Mouse (Mus musculus) natural killer cell, adult 2 months (primary cell): ENCODE measurements at regions not wholly inside any gene's neighbourhood (a gene's known extent, or its start where the extent isn't known, plus 50 kb on each side); places are given as distances from the start of the nearest gene placed in this dataset.
"Not testable (repeated sequence)": the region's sequence is repeated elsewhere in the genome, so short reads cannot be mapped to it uniquely, and the experiment has no call there.

Experiments
- DNase-seq, 2 experiments: peaks; one replicate each; pipeline ENCODE4 v3.0.0; 2022; ENCODE audit warnings: low spot score in 2 of 2

GRCm38 (mm10) chr4:10670846-10671428 is 203.4 kb upstream of the 2610301B20Rik start:
- no peak for DNase-seq

- DNase-seq: no peak
Measured at GRCm38 (mm10) chr4:10691086-10691485, 183.2 kb upstream of the 2610301B20Rik start.

- DNase-seq: no peak
Measured at GRCm38 (mm10) chr4:10692860-10693259, 181.4 kb upstream of the 2610301B20Rik start.

GRCm38 (mm10) chr4:10693446-10694105 is 180.7 kb upstream of the 2610301B20Rik start:
- no peak for DNase-seq

GRCm38 (mm10) chr4:10694106-10694748 is 180.1 kb upstream of the 2610301B20Rik start:
- not testable (repeated sequence) for DNase-seq

- no peak for DNase-seq
Measured at GRCm38 (mm10) chr4:10697225-10697836, 177.0 kb upstream of the 2610301B20Rik start.

- no peak for DNase-seq
Measured at GRCm38 (mm10) chr4:10698637-10699036, 175.7 kb upstream of the 2610301B20Rik start.

- no peak for DNase-seq
Measured at GRCm38 (mm10) chr4:10701479-10701878, 172.8 kb upstream of the 2610301B20Rik start.

GRCm38 (mm10) chr4:10703212-10703611 is 171.1 kb upstream of the 2610301B20Rik start:
- DNase-seq: no peak

- no peak for DNase-seq
Measured at GRCm38 (mm10) chr4:10707016-10707657, 167.2 kb upstream of the 2610301B20Rik start.

- no peak for DNase-seq
Measured at GRCm38 (mm10) chr4:10707658-10708056, 166.6 kb upstream of the 2610301B20Rik start.

GRCm38 (mm10) chr4:10711939-10712533 is 162.3 kb upstream of the 2610301B20Rik start:
- no peak for DNase-seq

GRCm38 (mm10) chr4:10723341-10723740 is 151.0 kb upstream of the 2610301B20Rik start:
- DNase-seq: no peak

GRCm38 (mm10) chr4:10727894-10728293 is 146.4 kb upstream of the 2610301B20Rik start:
- no peak for DNase-seq

- DNase-seq: no peak
Measured at GRCm38 (mm10) chr4:10745207-10745606, 129.1 kb upstream of the 2610301B20Rik start.

GRCm38 (mm10) chr4:10748816-10749215 is 125.5 kb upstream of the 2610301B20Rik start:
- no peak for DNase-seq

GRCm38 (mm10) chr4:10750377-10751062 is 123.8 kb upstream of the 2610301B20Rik start:
- DNase-seq: not testable (repeated sequence)

- DNase-seq: no peak
Measured at GRCm38 (mm10) chr4:10753176-10753575, 121.1 kb upstream of the 2610301B20Rik start.

- DNase-seq: no peak
Measured at GRCm38 (mm10) chr4:10759491-10759890, 114.8 kb upstream of the 2610301B20Rik start.

GRCm38 (mm10) chr4:10767676-10768075 is 106.6 kb upstream of the 2610301B20Rik start:
- no peak for DNase-seq

- DNase-seq: peak; percentile 16 to 49
Measured at GRCm38 (mm10) chr4:10770026-10770643, 104.2 kb upstream of the 2610301B20Rik start.
